Mouse (Mus musculus) limb, embryonic 14.5 days (tissue): ENCODE measurements at regions not wholly inside any gene's neighbourhood (a gene's known extent, or its start where the extent isn't known, plus 50 kb on each side); places are given as distances from the start of the nearest gene placed in this dataset.

Experiments used
- ATAC-seq: fragments of 200-750 bp; cut with Nextera tagmentation; 2 replicates; pipeline ENCODE4 v1.8.0; 2017; ENCODE audit warnings: low read depth, moderate number of reproducible peaks, moderate TSS enrichment; ENCODE audit not compliant: low FRiP score
- DNase-seq: peaks from one replicate; pipeline ENCODE4 v3.0.0-alpha.2; 2015; ENCODE audit warnings: low spot score
- H3K27ac ChIP-seq: fragments of 300-500 bp; sonication (generic); replicated peaks from 2 replicates; pipeline ENCODE4 v1.5.1; 2014; ENCODE audit warnings: low read depth, mild to moderate bottlenecking, low read length, moderate library complexity, mixed read lengths
- H3K27me3 ChIP-seq: fragments of 300-500 bp; sonication (generic); 2 replicates; pipeline ENCODE4 v1.6.1; 2014; ENCODE audit warnings: low read length, mixed read lengths; ENCODE audit not compliant: control insufficient read depth, insufficient read depth
- H3K36me3 ChIP-seq: fragments of 300-500 bp; sonication (generic); 2 replicates; pipeline ENCODE4 v1.6.1; 2014; ENCODE audit warnings: mild to moderate bottlenecking, low read length, moderate library complexity, mixed read lengths; ENCODE audit not compliant: control insufficient read depth, insufficient read depth
- H3K4me1 ChIP-seq: fragments of 300-500 bp; sonication (generic); 2 replicates; pipeline ENCODE4 v1.6.1; 2014; ENCODE audit warnings: antibody characterized with exemption, low read length, mixed read lengths; ENCODE audit not compliant: control insufficient read depth, insufficient read depth
- H3K4me2 ChIP-seq: fragments of 300-500 bp; sonication (generic); replicated peaks from 2 replicates; pipeline ENCODE4 v1.6.1; 2014; ENCODE audit warnings: low read depth, mild to moderate bottlenecking, low read length, moderate library complexity; ENCODE audit not compliant: severe bottlenecking
- H3K4me3 ChIP-seq: fragments of 300-500 bp; sonication (generic); replicated peaks from 2 replicates; pipeline ENCODE4 v1.5.1; 2014; ENCODE audit warnings: low read length
- H3K9ac ChIP-seq: fragments of 300-500 bp; sonication (generic); 2 replicates; pipeline ENCODE4 v1.6.1; 2014; ENCODE audit warnings: mild to moderate bottlenecking, low read depth, low read length, moderate library complexity; ENCODE audit not compliant: severe bottlenecking
- H3K9me3 ChIP-seq: fragments of 300-500 bp; sonication (generic); 2 replicates; pipeline ENCODE4 v1.6.1; 2016; ENCODE audit warnings: low read length; ENCODE audit not compliant: control insufficient read depth
- POLR2A ChIP-seq: fragments of 200-500 bp; IDR thresholded peaks from 2 replicates; pipeline ENCODE4 v1.8.0; 2012; ENCODE audit warnings: inconsistent platforms, mild to moderate bottlenecking, moderate library complexity, borderline replicate concordance; ENCODE audit not compliant: insufficient read depth, insufficient read length; ENCODE audit errors: extremely low read depth
- WGBS: fragments of 180-500 bp; shearing (Covaris S2); extraction: QIAGEN DNeasy Blood & Tissue Kit; methylation state at CpG from one replicate; pipeline ENCODE4 v1.1.7; 2014; 5-methylcytosine and 5-hydroxymethylcytosine counted together

DNA sequence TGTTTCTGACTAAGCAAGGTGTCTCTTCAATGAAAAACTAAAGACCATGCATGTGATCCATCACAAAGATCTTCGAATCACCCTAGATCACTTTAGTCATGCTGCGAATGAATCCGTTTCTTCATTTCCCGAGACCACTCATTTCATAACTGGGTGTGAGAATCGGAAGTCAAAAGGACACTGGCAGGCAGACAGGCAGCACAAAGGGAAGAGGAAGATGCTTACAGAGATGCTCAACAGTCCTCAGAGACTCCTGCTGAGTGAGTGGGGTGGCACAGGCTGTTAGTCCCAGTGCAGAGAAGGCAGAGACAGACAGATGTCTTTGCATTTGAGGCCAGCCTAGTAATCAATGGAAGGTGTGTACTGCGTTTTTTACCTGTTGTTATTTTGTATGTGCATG, 155.6 kb upstream of the Jmjd1c start:
- WGBS, result 90% methylated on average over 6 of the region's 6 CpGs
- Histone ChIP-seq H3K27me3 (no peaks in the 10 kb centered on the region), H3K36me3 (no peaks in the 10 kb centered on the region), H3K4me1 (no peaks in the 10 kb centered on the region; the same call in 1 of the 2 replicates), H3K9ac (no peak overlapping the region), H3K4me3 (no peak overlapping the region), H3K9me3 (no peaks in the 10 kb centered on the region), H3K4me2 (no peak overlapping the region), H3K27ac (no peak overlapping the region)
- DNase-seq (no peak), ATAC-seq (no peak)
- no peak for TF ChIP-seq POLR2A

DNA sequence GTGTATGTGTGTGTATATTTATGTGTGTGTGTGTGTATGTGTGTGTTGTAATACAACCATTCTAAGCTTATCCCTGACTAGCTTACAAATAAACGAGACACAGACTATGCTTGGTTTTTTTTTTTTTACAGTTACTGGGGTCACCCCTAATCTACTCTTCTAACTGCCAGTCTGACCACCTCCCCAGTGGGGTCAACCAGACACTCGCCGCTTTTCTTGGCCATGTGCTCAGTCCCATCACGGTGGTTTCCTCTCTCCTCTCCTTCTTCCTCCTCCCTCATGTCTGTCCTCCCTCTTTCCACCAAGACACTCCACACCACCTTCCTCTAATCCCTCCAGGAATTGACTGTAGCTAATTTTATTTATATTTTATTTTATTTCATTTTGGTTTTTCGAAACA, 155.0 kb upstream of the Jmjd1c start:
- no peak overlapping the region for H3K4me3 ChIP-seq
- DNase-seq (no peak), ATAC-seq (no peak)
- no peaks in the 10 kb centered on the region for H3K4me1 ChIP-seq
- TF ChIP-seq POLR2A, result no peak
- H3K9ac ChIP-seq, result no peak overlapping the region
- no peak overlapping the region for H3K27ac ChIP-seq
- no peaks in the 10 kb centered on the region for H3K27me3 ChIP-seq
- no peaks in the 10 kb centered on the region for H3K36me3 ChIP-seq
- H3K9me3 ChIP-seq, result no peaks in the 10 kb centered on the region
- H3K4me2 ChIP-seq, result no peak overlapping the region
- 76% methylated on average over 5 of the region's 5 CpGs for WGBS

DNA sequence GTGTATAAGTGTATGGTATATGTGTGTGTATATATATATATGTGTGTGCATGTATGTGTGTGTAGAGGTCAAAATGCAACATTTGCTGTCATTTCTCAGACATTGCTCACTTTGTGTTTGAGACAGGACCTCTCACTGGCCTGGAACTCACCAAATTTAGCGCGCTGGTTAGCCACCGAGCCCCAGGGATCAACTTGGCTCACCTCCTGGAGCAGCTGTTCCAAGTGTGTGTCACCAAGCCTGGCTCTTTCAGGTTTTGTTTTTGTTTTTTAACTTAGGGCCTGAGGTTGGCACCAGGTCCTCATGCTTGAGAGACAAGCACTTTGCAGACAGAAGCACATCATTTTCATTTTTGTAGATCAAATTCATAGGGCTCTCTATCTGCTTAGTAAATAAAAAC, 154.0 kb upstream of the Jmjd1c start:
- 57% methylated on average over 3 of the region's 3 CpGs for WGBS
- TF ChIP-seq POLR2A, result no peak
- Histone ChIP-seq H3K9me3 (no peaks in the 10 kb centered on the region), H3K4me3 (no peak overlapping the region), H3K4me1 (no peaks in the 10 kb centered on the region), H3K27me3 (no peaks in the 10 kb centered on the region), H3K27ac (no peak overlapping the region), H3K36me3 (no peaks in the 10 kb centered on the region), H3K4me2 (no peak overlapping the region), H3K9ac (no peak overlapping the region)
- ATAC-seq (no peak), DNase-seq (no peak)

DNA sequence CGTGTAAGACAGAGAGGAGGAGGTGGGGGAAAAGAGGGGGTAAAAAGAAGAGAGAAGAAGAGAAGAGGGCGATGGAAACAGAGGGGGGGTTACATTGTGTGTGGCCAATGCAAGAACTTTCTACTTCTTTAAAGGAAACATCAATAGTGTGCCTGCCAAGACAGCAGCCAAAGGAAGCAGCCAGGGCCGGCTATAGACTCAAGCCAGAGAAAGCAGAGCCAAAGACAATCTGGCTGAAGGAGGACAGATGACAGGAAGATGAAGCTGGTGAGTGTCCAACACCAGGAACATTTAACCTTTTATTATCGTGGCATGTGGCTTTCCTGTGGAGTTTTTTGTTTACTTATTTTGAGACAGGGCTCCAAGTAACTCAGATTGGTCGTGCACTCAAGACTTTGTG, 152.1 kb upstream of the Jmjd1c start:
- no peak overlapping the region for H3K4me3 ChIP-seq
- H3K9ac ChIP-seq, result no peak overlapping the region
- ATAC-seq (no peak), DNase-seq (peak; percentile 7)
- H3K27me3 ChIP-seq, result no peaks in the 10 kb centered on the region
- H3K9me3 ChIP-seq, result no peaks in the 10 kb centered on the region
- WGBS, result 72% methylated on average over 5 of the region's 5 CpGs
- H3K4me1 ChIP-seq, result no peaks in the 10 kb centered on the region
- no peak overlapping the region for H3K4me2 ChIP-seq
- H3K27ac ChIP-seq, result no peak overlapping the region
- no peaks in the 10 kb centered on the region for H3K36me3 ChIP-seq
- TF ChIP-seq POLR2A, result no peak

DNA sequence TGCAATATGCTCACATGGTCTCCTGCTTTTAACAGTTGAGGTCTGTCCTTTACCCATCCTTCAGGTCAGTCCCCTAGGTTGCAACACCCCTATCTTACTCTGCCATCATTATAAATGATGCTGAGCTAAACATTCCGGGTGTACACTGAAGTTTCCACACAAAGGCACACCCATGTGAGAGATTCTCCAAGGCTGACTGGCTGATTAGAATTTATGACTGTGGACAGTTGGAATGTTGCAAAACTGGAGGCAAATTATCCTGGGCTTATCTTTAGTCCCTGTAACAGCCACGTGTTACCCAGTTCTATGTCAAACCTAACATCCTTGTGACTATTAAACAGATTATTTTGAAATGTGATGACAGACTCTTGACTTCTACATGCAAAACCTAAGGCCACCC, 149.8 kb upstream of the Jmjd1c start:
- peak; percentile 30 for DNase-seq
- WGBS, result 70% methylated on average over 2 of the region's 2 CpGs
- H3K4me1 ChIP-seq, result no peaks in the 10 kb centered on the region

DNA sequence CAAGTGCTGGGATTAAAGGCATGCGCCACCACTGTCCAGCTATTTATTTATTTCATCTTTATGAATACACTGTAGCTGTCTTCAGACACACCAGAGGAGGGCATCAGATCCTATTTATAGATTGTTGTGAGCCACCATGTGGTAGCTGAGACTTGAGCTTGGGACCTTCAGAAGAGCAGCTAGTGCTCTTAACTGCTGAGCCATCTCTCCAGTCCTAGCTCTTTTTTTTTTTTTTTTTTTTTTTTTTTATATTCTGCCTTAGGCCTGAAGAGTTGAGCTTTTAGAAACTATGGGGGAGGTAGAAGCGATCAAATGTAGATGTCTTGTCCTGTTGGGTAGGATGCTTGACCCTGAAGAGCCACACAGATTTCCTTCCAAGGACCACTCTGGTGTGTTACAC, 147.6 kb upstream of the Jmjd1c start:
- H3K27ac ChIP-seq, result no peak overlapping the region
- no peaks in the 10 kb centered on the region for H3K27me3 ChIP-seq
- TF ChIP-seq POLR2A, result no peak
- DNase-seq (no peak), ATAC-seq (no peak)
- H3K4me3 ChIP-seq, result no peak overlapping the region
- 97% methylated on average over 2 of the region's 2 CpGs for WGBS
- no peak overlapping the region for H3K4me2 ChIP-seq
- H3K36me3 ChIP-seq, result no peaks in the 10 kb centered on the region
- no peaks in the 10 kb centered on the region for H3K4me1 ChIP-seq
- H3K9me3 ChIP-seq, result no peaks in the 10 kb centered on the region
- no peak overlapping the region for H3K9ac ChIP-seq

More for the DNA sequence above, 149.8 kb upstream of the Jmjd1c start:
- no peak for TF ChIP-seq POLR2A
- Histone ChIP-seq H3K9ac (no peak overlapping the region), H3K9me3 (no peaks in the 10 kb centered on the region), H3K4me2 (no peak overlapping the region), H3K27ac (no peak overlapping the region), H3K4me3 (no peak overlapping the region), H3K27me3 (no peaks in the 10 kb centered on the region), H3K36me3 (no peaks in the 10 kb centered on the region)
- ATAC-seq, result no peak
